Mouse (Mus musculus) heart, adult 2 months (tissue): ENCODE data around the gene Arhgap24.

Experiments used
- CTCF ChIP-seq: fragments of 200-600 bp; IDR thresholded peaks from 2 replicates; pipeline ENCODE4 v1.8.1; 2022; ENCODE audit warnings: antibody characterized with exemption, mild to moderate bottlenecking, moderate library complexity
- EP300 ChIP-seq: fragments of 200-500 bp; IDR thresholded peaks from 2 replicates; pipeline ENCODE4 v1.6.1; 2011; ENCODE audit warnings: low read depth, low read length, control low read depth; ENCODE audit not compliant: insufficient read depth
- POLR2A ChIP-seq: fragments of 200-500 bp; IDR thresholded peaks from 2 replicates; pipeline ENCODE4 v1.6.1; 2011; ENCODE audit warnings: mild to moderate bottlenecking, low read depth, low read length, control low read depth; ENCODE audit not compliant: insufficient read depth

- no peak for TF ChIP-seq CTCF
- TF ChIP-seq EP300 = no peak
- TF ChIP-seq POLR2A = no peak
Observed at GRCm38 (mm10) chr5:102868196-102868595, 387.0 kb downstream of the Arhgap24 start.
